In genomic region chr15:102108651-102109525, GRCm38 (mm10) we compare ENCODE assay signal across 8 mouse cellular contexts. TPM values are rescaled to one million over a fixed set of nuclear protein-coding genes. Genes with fewer than 3 reads are reported as not detected.
DNase-seq lines count a peak whose midpoint lies in the region; ATAC-seq and TF ChIP-seq lines count a peak whose summit lies in the region.

No protein-coding gene starts in this region.

- H3K4me2 ChIP-seq in heart, embryonic 11.5 days: no peak overlapping the region

- DNase-seq in adrenal gland, postnatal 14 days: peak; percentile 88
- DNase-seq in embryonic facial prominence, embryonic 10.5 days (ENCODE audit: low spot score): peak; percentile 74
- peak; percentile 87 for DNase-seq in kidney, postnatal 14 days
- peak; percentile 77 for DNase-seq in lung, adult 18-20 months
- peak; percentile 44 for DNase-seq in retina, adult 2 months (ENCODE audit: low read depth, low spot score)
- peak; percentile 87 for DNase-seq in thymus, postnatal 4 days

- 0 out of 2 replicates have a peak overlapping the region, but pooled peaks have one; percentile 6 for H3K27ac ChIP-seq in embryonic facial prominence, embryonic 10.5 days (replicated peaks)
- peak overlapping the region; percentile 30; the same call in 1 of the 2 replicates for H3K27ac ChIP-seq in heart, embryonic 11.5 days (ENCODE audit: low read depth, low read length)

- H3K36me3 ChIP-seq in E14TG2a.4 (ENCODE audit: insufficient read depth, low read length): peaks cover 16% of the 10 kb centered on the region; the same call in 1 of the 2 replicates
- H3K36me3 ChIP-seq in embryonic facial prominence, embryonic 10.5 days (replicated peaks): peaks cover 69% of the 10 kb centered on the region
- H3K36me3 ChIP-seq in heart, embryonic 11.5 days (ENCODE audit: control insufficient read depth, insufficient read depth, low read length): peaks cover 29% of the 10 kb centered on the region

- peak; percentile 67 for TF ChIP-seq CTCF in E14TG2a.4 (conservative IDR thresholded peaks at IDR 0.05; ENCODE audit: low read length)

- peaks cover 67% of the 10 kb centered on the region for H3K4me1 ChIP-seq in E14TG2a.4 (replicated peaks; ENCODE audit: low read depth, low read length)
- H3K4me1 ChIP-seq in embryonic facial prominence, embryonic 10.5 days: peaks cover 75% of the 10 kb centered on the region
- H3K4me1 ChIP-seq in heart, embryonic 11.5 days (ENCODE audit: control insufficient read depth, insufficient read depth, low read length): peaks cover 38% of the 10 kb centered on the region

- H3K9me3 ChIP-seq in E14TG2a.4 (ENCODE audit: low read length): no peaks in the 10 kb centered on the region
- no peaks in the 10 kb centered on the region for H3K9me3 ChIP-seq in embryonic facial prominence, embryonic 10.5 days
- H3K9me3 ChIP-seq in heart, embryonic 11.5 days (replicated peaks; ENCODE audit: control insufficient read depth, low read length): no peaks in the 10 kb centered on the region

- H3K4me3 ChIP-seq in E14TG2a.4 (replicated peaks; ENCODE audit: low read length): no peak overlapping the region
- H3K4me3 ChIP-seq in embryonic facial prominence, embryonic 10.5 days: no peak overlapping the region; the same call in 1 of the 2 replicates
- H3K4me3 ChIP-seq in heart, embryonic 11.5 days (ENCODE audit: low read depth, low read length): no peak overlapping the region

- 53% methylated on average over 18 of the region's 18 CpGs for WGBS in embryonic facial prominence, embryonic 10.5 days
- 53% methylated on average over 18 of the region's 18 CpGs for WGBS in heart, embryonic 11.5 days (ENCODE audit: insufficient replicate concordance)

- H3K9ac ChIP-seq in heart, embryonic 11.5 days (ENCODE audit: low read depth, low read length): no peak overlapping the region

- ATAC-seq in heart, embryonic 11.5 days (replicated peaks; ENCODE audit: insufficient number of reproducible peaks, low FRiP score, low TSS enrichment): no peak

- H3K27me3 ChIP-seq in E14TG2a.4 (ENCODE audit: insufficient read depth, low read length): peaks cover 36% of the 10 kb centered on the region
- H3K27me3 ChIP-seq in embryonic facial prominence, embryonic 10.5 days (replicated peaks; ENCODE audit: low read depth, poor library complexity, severe bottlenecking): peaks cover 48% of the 10 kb centered on the region
- no peaks in the 10 kb centered on the region; the same call in 1 of the 2 replicates for H3K27me3 ChIP-seq in heart, embryonic 11.5 days (ENCODE audit: control insufficient read depth, insufficient read depth, low read length)

RNA-seq across cellular contexts. Expression of gene Tns2, which starts 8.7 kb away (rescaled TPM):
- 83.0 and 121 TPM in 2 replicates for total RNA-seq in adrenal gland, postnatal 14 days (2021)
- polyA plus RNA-seq in embryonic facial prominence, embryonic 10.5 days (2016; fragmentation: Nextera tagmentation; extraction: Ambion mirVana): 12.3 and 14.9 TPM in 2 replicates
- 25.0 and 25.4 TPM in 2 replicates for polyA plus RNA-seq in heart, embryonic 11.5 days (2014; fragmentation: Nextera tagmentation; extraction: Ambion mirVana)

RNA-seq across cellular contexts. Expression of gene Spryd3, which starts 27.1 kb away (rescaled TPM):
- total RNA-seq in adrenal gland, postnatal 14 days (2021): 23.3 and 30.8 TPM in 2 replicates
- polyA plus RNA-seq in embryonic facial prominence, embryonic 10.5 days (2016; fragmentation: Nextera tagmentation; extraction: Ambion mirVana): 12.7 and 13.2 TPM in 2 replicates
- polyA plus RNA-seq in heart, embryonic 11.5 days (2014; fragmentation: Nextera tagmentation; extraction: Ambion mirVana): 11.1 and 14.6 TPM in 2 replicates

RNA-seq across cellular contexts. Expression of gene Igfbp6, which starts 35.3 kb away (rescaled TPM):
- total RNA-seq in adrenal gland, postnatal 14 days (2021): 45.7 and 48.0 TPM in 2 replicates
- polyA plus RNA-seq in embryonic facial prominence, embryonic 10.5 days (2016; fragmentation: Nextera tagmentation; extraction: Ambion mirVana): 0.26 and 0.36 TPM in 2 replicates
- 0.70 and 1.1 TPM in 2 replicates for polyA plus RNA-seq in heart, embryonic 11.5 days (2014; fragmentation: Nextera tagmentation; extraction: Ambion mirVana)

RNA-seq across cellular contexts. Expression of gene Eif4b, which starts 35.3 kb away (rescaled TPM):
- 224 and 250 TPM in 2 replicates for total RNA-seq in adrenal gland, postnatal 14 days (2021)
- 133 and 136 TPM in 2 replicates for polyA plus RNA-seq in embryonic facial prominence, embryonic 10.5 days (2016; fragmentation: Nextera tagmentation; extraction: Ambion mirVana)
- 71.6 and 83.5 TPM in 2 replicates for polyA plus RNA-seq in heart, embryonic 11.5 days (2014; fragmentation: Nextera tagmentation; extraction: Ambion mirVana)

RNA-seq across cellular contexts. Expression of gene Soat2, which starts 41.4 kb away (rescaled TPM):
- 0.26 and 4.7 TPM in 2 replicates for total RNA-seq in adrenal gland, postnatal 14 days (2021)
- polyA plus RNA-seq in embryonic facial prominence, embryonic 10.5 days (2016; fragmentation: Nextera tagmentation; extraction: Ambion mirVana): 0.09 and 0.18 TPM in 2 replicates
- polyA plus RNA-seq in heart, embryonic 11.5 days (2014; fragmentation: Nextera tagmentation; extraction: Ambion mirVana): 0.76 and 2.3 TPM in 2 replicates
